Mouse (Mus musculus) embryo, embryonic 10 days (tissue): ENCODE measurements around the gene Rnaseh2c.

ENCODE experiments used
- DNase-seq: peaks from one replicate; pipeline ENCODE4 v3.0.0-alpha.2; 2015; ENCODE audit warnings: low spot score

Gene Rnaseh2c

DNA sequence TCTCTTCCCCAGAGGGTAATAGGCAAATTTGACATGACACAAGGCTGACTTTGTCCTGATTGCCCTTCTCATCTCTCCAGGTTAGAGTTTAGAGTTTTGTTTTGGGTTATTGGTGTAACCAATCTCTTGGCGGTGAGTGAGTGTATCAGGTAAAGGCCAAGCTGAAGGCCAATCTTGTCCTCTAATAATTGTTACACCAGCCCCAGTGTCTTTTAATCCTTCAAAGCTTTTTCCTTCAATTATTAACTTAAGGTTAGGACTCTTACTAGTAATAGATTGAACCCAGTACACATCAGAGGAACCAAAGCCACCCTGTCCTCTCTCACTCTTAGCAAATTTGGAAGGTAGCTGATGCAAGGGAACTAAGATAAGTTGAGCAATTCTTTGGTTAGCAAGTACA lies 26.3 kb upstream of the Rnaseh2c start:
- DNase-seq, result no peak

DNA sequence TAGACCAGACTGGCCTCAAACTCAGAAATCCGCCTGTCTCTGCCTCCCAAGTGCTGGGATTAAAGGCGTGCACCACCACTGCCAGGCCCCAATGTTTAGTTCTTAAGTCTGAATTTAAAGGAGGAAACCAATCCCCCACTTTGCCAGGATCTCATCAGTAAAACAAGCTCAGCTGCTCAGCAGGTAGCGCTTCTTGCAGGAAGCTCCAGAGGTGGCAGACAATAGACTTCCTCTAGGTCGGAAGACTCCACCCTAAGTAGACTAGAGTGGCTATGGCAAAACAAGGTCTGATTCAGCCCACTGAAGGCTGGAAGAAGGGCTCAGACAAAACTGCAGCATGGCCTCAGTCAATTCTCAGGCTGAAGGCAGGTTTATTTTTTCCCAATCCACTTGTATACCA lies 21.7 kb upstream of the Rnaseh2c start:
- no peak for DNase-seq

DNA sequence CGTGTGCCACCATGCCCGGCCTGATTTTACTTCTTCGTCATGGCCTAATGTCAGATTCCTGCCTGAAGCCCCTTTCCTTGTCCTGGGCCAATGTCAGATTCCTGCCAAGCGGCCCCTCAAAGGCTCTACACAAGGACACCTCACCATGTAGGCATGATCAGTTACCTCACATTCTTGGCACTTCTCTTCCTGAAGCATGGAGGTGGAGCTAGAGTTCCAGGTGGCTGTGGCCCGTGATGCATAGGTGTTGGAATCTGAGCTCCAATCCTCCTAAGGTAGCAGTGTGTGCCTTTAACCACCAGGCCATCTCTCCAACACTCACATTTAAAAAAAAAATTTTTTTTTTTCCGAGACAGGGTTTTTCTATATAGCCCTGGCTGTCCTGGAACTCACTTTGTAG lies 20.9 kb upstream of the Rnaseh2c start:
- no peak for DNase-seq

DNA sequence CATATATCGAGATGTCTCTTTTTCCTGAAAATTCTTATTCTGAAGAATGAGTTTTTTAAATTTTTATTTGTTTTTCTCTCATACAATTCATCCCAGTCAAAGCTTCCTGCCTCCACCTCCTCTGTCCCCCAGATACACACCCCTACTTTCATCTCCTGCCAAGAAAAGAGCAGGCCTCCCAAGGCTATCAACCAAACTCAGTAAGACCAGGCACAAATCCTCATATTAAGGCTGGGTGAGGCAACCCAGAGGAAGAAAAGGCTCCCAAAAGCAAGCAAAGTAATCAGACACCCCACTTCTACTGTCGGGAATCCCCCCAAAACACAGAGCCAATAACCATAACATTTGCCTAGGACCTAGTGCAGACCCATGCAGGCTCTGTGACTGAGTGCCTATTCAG lies 19.7 kb upstream of the Rnaseh2c start:
- DNase-seq, result no peak

DNA sequence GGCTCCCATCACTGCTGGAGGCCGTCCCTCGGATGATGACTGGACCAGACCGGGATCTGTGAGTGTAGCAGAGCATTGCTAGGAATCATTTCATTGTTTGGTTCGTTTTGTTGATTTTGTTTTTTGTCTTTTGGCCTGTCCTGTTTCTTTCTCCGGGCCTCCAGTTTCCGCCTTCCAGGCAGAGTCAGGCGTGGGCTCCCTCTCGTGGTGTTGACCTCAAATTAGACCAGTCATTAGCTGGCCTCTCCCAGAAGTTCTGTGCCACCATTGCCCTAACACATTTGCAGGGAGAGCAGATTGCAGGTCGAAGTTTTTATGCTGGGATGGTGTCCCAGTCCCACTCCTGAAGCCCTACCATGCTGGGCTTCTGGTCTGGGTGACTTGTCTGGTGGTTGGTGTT lies 12.5 kb upstream of the Rnaseh2c start:
- no peak for DNase-seq

DNA sequence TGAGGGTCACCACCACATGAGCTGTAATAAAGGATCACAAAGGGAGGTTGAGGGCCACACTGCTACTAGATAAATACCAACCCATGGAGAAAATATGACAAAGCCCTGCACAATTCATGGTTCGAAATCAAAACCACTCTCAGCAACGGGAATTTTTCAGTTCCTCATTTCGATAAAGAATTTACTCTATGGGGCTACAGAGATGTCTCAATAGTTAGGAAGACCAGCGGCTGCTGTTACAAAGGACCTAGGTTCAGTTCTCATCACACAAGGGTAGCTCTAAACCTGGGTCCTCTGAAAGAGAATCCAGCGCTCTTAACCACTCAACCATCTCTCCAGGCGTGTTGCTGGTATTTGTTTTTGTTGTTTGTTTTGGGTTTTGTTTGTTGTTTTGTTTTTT lies 9.8 kb upstream of the Rnaseh2c start:
- DNase-seq, result no peak

DNA sequence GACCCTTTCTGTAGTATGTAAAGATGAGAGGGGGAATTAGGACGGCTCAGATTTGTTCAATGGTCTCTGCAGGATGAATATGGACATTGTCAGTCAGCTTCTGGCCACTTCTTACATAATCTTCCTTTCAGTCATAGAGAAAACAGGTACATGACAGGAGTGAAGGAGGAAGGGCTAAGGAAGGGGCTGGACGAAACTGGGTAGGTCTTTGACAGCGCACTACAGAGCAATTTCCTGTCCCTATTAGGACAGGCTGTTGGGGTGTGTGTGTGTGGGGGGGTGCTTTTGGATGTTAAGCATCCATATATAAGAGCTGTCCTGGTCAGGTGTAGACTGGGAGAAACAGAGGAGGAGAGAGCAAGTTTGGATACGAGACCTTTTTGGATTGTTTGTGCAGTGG lies 2.4 kb upstream of the Rnaseh2c start:
- no peak for DNase-seq

DNA sequence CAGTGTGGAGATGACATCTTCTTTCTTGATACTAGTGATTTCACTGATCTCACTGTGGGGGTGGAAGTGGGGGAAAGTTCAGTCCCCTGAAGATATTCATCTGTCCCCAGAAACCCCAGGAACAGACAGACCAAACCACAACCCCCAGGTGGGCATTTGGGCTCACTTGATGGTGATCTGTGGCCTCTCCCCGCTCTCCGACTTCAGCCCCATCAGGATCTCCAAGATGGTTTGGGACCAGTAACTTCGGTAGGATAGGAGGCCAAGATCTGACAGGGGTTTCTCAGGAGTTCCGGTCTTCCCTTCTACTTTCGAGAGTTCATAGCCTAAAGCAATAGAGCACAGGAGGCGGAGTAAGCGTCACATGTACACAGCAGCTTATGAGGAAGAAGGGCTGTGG lies 2.0 kb downstream of the Rnaseh2c start:
- DNase-seq, result no peak

DNA sequence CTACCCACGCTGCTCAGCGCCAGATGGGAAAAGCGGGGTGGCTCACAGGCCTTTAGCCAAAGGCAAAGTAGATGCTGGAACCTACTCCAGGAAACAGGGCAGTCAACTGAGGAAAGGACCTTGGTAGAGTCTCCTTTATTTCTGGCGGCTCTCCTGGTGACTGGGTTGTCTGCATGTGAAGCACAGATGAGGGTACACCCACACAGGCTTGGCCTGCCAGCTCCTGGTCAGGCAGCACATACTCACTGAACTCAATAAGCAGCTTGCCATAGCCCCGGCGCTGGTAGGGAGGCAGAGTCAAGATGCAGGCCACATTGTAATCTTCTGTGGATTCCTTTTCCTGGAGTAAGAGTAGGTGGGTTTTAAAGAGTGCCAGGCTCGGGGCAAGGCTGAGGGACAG lies 3.5 kb downstream of the Rnaseh2c start:
- no peak for DNase-seq

DNA sequence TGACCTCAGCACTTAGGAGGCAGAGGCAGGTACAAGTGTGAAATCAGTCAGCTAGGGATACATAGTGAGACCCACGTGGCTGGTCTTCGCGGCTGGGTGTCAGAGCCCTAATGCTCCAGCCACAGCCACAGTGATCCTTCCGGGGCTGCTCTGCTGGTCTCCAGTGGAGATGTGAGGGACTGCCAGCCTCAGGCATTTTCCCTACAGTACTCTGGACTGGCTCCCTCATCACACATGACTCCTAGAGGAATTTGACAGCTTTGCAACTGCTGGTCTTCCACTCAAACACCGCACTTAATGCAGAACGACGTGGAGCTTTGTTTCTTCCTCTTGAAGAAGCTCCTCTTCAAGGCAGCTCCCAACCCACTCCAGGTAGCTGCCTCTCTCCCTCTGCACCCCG lies 4.5 kb downstream of the Rnaseh2c start:
- DNase-seq, result no peak

DNA sequence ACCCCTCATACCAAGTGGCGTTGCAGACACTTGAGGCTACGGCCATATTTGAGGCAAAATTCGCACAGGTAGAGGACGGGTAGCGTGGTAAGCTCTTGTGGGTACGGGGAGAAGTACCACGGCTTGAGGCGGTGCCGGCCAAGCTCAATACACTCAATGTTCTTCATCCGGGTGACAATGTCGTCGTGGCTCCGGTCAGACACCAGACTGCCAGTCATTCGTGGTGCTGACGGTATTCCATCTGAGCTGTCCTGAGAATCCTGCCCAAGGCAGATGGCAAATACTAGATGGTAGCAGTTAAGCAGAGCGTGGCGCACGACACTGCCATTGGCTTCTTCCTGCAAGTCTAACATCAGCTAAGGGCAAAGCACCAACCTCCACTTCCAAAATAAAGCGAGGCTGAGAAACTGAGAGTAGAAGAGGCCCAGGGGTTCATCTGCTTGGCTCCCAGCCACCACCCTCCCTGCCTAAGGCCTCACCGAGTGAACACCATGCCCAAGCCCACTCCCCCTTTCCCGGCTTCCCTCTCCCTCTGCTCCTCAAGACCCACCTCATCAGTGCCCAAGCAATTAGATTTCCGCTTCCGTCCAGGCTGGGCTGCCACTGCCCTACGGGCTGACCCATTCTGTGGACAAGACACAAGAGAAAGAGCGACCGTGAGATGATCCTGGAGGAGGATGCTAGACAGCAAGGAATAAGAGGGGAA lies 6.2 kb downstream of the Rnaseh2c start:
- no peak for DNase-seq

DNA sequence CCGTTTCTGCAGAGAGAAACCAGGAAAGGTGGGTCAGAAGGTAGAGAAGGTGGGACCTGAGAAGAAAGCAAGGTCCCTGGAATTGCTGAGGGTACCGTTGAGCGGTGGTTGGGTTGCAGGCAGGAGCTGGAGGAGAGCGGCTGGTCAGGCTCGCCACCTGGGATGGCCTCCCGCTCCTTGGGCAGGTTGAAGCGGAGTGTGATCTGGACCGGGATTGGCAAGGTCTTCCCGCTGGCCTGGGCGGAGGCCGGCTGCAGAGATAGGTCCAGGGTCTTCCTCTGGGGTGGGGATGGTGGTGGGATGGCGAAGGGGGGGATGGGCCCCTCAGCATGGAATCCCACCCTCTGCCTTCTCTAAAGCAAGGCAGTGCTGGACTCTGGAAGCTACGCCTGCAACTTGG lies 7.0 kb downstream of the Rnaseh2c start:
- DNase-seq, result no peak

DNA sequence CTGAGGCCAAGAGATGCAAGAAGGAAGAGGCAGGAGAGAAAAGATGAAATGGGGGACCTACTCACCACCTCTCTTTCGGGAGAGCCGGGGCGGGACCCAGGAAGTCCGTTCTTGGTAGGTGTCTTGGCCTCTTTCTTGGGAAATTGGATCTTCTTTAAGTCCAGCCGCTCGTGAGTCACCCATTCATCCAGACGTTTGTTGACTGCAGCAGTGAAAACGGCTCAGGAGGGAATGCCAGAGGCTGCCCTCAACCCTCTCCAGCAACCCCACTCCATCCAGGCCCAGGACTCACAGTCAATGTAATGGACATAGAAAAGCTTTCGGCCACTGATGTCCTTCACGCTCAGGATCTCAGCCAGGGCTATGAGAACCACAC lies 7.5 kb downstream of the Rnaseh2c start:
- no peak for DNase-seq

DNA sequence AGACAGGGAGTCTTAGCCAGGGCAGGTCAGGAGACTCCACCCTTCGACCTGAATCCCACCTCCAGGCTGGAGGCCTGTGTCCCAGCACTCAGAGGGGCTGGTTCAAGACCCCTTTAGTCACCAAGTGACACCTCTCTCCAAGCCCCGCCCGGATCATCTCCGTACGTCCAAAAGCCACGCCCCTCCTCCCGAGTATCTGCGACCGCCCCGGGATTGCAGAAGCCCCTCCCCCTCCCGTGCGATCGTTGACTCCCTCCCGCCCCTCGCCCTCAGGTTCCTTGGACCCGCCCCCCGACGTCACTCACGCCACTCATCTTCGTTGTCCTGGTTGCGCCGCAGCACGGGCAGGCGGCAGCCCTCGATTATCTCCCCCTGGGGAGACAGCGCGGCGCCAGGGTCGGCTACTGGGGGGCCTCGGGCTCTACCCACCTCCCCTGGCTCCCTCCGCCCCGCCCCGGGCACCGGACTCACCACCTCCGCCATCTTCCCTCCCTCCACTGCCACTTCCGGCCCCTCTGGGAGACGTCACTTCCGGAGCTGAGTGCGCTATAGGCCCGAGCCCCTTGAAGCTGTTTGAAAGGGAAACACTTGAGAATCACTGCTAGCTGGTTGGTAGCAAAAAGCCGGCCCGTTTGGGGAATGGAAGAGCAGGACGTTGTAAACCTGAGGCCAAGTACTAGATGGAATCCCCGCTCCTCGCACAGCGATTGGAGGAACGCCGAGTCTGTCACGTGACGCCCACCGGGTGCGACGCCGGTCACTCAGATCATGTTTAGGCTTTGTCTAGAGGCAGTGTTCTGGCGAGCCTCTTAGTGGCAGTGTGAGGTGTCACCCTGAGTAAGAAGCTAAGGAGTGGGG lies 8.1 kb downstream of the Rnaseh2c start, which contains the start of gene Kat5:
Gene Kat5, minus strand, starts transcription at position 691 of the 858 bp plus-strand sequence.
- peak; percentile 95 for DNase-seq

DNA sequence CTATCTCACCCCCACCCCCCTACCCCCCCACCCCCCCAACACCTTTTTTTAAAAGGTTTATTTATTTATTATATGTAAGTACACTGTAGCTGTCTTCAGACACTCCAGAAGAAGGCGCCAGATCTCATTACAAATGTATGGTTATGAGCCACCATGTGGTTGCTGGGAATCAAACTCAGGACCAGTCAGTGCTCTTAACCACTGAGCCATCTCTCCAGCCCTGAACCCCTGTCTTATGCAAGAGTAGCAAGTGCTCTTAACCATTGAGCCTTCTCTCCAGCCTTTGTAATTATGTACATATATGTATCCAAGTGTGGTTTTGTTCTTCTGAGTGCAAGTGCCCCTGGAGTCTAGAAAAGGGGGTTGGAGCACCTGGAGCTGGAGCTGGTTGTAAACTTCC lies 10.3 kb downstream of the Rnaseh2c start:
- no peak for DNase-seq

DNA sequence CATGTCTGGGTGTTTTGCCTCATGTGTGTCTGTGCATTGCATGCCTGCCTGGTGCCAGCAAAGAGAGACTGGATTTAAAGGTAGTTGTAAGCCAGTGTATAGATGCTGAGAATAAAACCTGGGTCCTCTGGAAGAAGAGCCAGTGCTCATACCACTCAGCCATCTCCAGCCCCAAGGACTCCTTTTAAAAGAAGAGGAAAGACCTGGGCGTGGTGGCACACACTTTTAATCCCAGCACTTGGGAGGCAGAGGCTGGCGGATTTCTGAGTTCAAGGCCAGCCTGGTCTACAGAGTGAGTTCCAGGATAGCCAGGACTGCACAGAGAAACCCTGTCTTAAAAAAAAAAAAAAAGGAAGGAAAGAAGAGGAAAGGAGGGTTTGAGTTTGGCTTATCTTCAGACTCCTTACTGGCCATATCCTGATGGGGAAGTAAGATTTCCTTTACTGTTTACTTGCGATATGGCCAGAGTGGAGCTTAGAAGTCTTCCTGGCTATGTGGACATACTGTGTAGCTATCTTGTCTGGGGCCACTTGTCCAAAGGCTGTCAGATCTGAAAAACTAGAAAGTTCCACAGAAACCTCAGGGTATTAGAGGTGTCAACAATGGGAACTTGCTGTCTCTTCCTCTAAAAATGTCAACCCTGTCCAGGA lies 11.2 kb downstream of the Rnaseh2c start:
- DNase-seq, result no peak

DNA sequence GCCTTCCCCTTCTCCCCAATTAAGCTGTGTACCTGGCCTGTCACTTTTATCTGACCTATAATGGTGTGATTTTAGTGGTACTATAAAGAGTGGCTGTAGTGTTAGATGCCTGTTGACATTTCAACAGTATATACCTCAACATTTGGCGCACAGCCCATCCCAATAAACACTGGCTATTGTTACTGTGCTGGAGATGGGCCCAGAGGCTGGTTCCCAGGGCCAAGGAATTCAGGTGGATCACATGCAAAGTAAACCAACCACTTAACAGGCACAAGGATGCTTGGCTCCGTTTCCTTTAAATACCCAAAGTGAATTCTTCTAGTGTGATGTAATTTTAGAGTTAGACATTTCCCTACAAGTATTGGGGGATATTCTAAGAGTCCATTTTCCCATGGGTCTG lies 13.3 kb downstream of the Rnaseh2c start:
- no peak for DNase-seq

DNA sequence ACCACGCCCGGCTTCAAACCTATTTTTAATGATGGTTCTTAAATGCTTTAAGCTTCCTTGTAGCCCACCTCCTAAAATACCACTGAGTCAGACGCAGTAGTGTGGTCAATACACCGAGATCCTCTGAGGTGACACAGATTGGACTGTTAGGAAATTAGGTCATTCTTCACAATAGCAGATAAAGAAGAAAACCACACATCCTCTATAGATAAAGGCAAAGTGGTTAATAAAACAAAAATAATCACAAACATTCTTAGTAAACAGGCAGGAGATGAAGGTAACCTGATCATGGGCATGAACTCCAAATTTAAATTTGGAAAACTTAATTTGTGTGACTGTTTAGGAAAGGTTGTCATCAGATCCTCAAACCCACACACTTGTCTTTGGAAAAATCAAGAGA lies 18.3 kb downstream of the Rnaseh2c start:
- no peak for DNase-seq

DNA sequence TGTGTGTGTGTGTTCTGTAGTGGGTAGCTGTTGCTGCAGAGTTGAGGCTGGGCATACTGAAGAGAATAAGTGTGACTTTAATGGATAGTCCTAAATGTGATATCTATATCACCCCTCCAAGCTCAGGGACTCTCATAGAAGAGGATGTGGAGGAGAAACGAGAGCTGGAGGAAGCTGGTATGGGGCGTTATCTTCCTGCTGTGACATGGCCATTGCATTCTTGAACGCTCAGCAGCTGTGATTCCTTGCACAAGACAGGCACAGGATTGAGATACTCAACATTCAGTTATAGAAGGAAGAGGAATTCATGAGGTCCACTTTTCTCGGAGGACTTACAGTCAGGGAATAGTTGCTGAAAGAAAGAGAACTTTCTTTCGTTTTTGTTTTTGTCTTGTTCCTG lies 20.2 kb downstream of the Rnaseh2c start:
- no peak for DNase-seq

DNA sequence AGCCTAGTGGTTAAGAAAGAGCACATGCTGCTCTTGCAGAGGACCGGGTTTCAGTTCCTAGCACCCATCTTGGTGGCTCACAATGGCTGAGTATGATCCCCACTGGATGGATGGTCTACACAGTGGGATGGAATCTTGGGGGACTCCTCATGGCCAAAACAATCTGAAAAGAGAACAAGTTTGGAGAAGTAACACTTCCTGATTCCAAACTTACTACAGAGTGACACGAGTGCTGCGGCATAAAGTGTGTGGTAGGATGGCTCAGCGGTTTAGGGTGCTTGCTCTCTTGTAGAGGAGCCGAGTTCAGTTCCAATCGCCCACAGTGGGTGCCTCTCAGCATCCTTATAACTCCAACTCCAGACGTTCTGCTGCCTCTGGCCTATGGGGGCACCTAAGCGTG lies 23.6 kb downstream of the Rnaseh2c start:
- DNase-seq, result no peak

DNA sequence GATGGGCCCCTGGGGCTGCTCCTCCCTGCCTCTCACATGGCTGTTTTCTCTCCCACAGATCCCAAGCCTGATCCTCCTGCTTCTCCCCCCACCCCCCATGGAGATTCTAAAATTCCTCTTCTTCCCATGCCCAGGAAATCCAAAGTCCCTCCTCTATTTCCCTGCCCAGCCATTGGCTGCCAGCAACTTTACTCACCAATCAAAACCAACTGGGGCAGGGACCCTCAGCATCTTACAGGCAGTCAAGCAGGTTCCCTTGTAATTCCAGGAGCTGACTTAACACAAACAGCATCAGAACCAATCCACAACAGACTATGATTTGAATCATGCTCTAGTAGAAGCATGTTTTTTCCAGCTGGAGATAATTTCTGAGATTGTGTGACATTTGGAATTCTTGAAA lies 28.2 kb downstream of the Rnaseh2c start:
- DNase-seq, result no peak

DNA sequence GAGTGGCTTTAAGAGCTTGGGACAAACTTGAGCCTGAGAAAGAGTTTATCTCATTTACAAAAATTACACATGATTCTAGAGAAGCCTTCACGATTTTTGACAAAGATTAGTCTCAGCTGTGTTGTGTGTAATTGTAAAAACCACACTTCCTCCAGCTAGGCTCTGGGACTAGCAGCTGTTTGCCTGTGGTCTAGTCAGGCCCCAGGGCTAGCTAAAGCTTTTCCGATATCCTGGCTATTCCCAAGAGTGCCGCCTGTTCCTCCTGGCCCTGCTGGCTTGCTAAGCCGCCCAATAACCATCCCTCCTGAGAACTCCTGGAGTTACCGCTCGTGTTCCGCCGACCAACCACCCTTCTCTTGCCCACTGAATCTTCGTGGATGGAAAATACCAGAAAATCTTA lies 30.4 kb downstream of the Rnaseh2c start:
- no peak for DNase-seq

DNA sequence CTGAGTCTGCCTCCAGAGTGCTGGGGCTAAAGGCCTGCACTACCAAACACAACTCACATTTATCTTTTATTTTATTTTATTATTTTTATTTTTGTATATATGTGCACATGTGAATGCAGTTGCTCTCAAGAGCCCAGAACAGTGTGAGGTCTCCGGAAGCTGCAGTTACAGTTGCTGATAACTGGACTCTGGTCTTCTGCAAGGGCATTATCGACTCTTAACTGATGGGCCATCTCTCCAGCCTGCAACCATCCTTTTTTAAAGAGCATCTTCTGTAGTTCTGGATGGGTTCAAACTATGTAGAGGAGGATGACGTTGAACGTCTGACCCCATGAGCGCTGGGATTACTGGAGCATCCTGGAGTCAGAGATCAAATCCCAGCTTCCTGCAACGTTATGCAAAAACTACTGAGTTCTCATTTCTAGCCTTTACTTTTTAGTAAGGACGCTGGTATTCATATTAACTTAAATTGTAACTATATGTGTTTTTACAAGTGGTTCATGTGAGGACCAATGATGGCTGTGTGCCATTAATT lies 34.4 kb downstream of the Rnaseh2c start:
- no peak for DNase-seq
